Mouse (Mus musculus) limb, embryonic 11.5 days (tissue): ENCODE measurements around the gene Sipa1l2. TPM values are rescaled to one million over a fixed set of nuclear protein-coding genes. Genes with fewer than 3 reads are reported as not detected.

Experiments used
- ATAC-seq: fragments of 200-750 bp; cut with Nextera tagmentation; 2 replicates; pipeline ENCODE4 v1.8.0; 2017; ENCODE audit warnings: low read depth; ENCODE audit not compliant: insufficient number of reproducible peaks, low FRiP score, low TSS enrichment
- DNase-seq: peaks from one replicate; pipeline ENCODE4 v3.0.0-alpha.2; 2015; ENCODE audit warnings: low spot score
- H3K27ac ChIP-seq: fragments of 300-500 bp; sonication (generic); replicated peaks from 2 replicates; pipeline ENCODE4 v1.5.1; 2014; ENCODE audit warnings: low read depth, mild to moderate bottlenecking, low read length
- H3K27me3 ChIP-seq: fragments of 300-500 bp; sonication (generic); 2 replicates; pipeline ENCODE4 v1.6.1; 2014; ENCODE audit warnings: mild to moderate bottlenecking, low read length, mixed read lengths; ENCODE audit not compliant: control insufficient read depth, insufficient read depth
- H3K36me3 ChIP-seq: fragments of 300-500 bp; sonication (generic); 2 replicates; pipeline ENCODE4 v1.6.1; 2014; ENCODE audit warnings: mild to moderate bottlenecking, low read length, moderate library complexity, mixed read lengths; ENCODE audit not compliant: control insufficient read depth, insufficient read depth
- H3K4me1 ChIP-seq: fragments of 300-500 bp; sonication (generic); 2 replicates; pipeline ENCODE4 v1.6.1; 2014; ENCODE audit warnings: low read length, mixed read lengths; ENCODE audit not compliant: control insufficient read depth, insufficient read depth
- H3K4me2 ChIP-seq: fragments of 300-500 bp; sonication (generic); 2 replicates; pipeline ENCODE4 v1.6.1; 2014; ENCODE audit warnings: low read depth, mild to moderate bottlenecking, moderate library complexity; ENCODE audit not compliant: severe bottlenecking
- H3K4me3 ChIP-seq: fragments of 300-500 bp; sonication (generic); 2 replicates; pipeline ENCODE4 v1.5.1; 2014; ENCODE audit warnings: low read depth, low read length
- H3K9ac ChIP-seq: fragments of 300-500 bp; sonication (generic); 2 replicates; pipeline ENCODE4 v1.6.1; 2014; ENCODE audit warnings: mild to moderate bottlenecking, low read length
- H3K9me3 ChIP-seq: fragments of 300-500 bp; sonication (generic); 2 replicates; pipeline ENCODE4 v1.6.1; 2016; ENCODE audit warnings: low read length; ENCODE audit not compliant: control insufficient read depth
- WGBS: fragments of 180-500 bp; shearing (Covaris S2); extraction: QIAGEN DNeasy Blood & Tissue Kit; methylation state at CpG from one replicate; pipeline ENCODE4 v1.1.7; 2014; 5-methylcytosine and 5-hydroxymethylcytosine counted together
- polyA plus RNA-seq: library from polyadenylated mRNA; unstranded; fragments of >200 nt; fragmentation: Nextera tagmentation; extraction: Ambion mirVana; gene quantifications from 2 replicates; pipeline ENCODE4 v1.2.1, GENCODE M21; 2014

The Sipa1l2 gene
- polyA plus RNA-seq, 1 experiment from 2014 or later: 8.5 TPM

DNA sequence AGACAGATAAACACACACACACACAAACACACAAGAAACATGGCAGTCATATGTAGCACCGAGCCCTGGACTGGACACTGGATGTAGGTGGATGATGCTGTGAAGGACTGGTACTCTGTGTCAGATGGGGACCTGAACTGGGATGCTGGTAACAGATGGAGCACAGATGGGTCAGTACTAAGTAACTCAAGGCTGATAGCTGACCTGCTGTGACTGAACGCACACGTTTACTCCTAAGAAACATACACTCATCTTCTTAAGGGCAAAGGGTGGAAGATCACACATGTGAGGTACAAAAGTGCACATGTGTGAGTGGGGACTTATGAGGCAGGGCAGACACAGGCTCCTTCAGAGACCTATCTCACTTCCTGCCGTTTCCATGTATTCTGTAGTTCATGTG lies 50.7 kb downstream of the Sipa1l2 start:
- ATAC-seq: no peak
- H3K9me3 ChIP-seq: no peaks in the 10 kb centered on the region
- H3K9ac ChIP-seq: no peak overlapping the region
- no peak for DNase-seq
- WGBS: 62% methylated on average over 4 of the region's 4 CpGs
- no peak overlapping the region for H3K4me2 ChIP-seq
- H3K36me3 ChIP-seq: no peaks in the 10 kb centered on the region
- H3K4me3 ChIP-seq: no peak overlapping the region
- H3K4me1 ChIP-seq: peaks cover 24% of the 10 kb centered on the region
- H3K27ac ChIP-seq: no peak overlapping the region
- H3K27me3 ChIP-seq: no peaks in the 10 kb centered on the region

- Histone ChIP-seq H3K27ac (no peak overlapping the region), H3K27me3 (no peaks in the 10 kb centered on the region), H3K9me3 (no peaks in the 10 kb centered on the region), H3K4me3 (no peak overlapping the region), H3K36me3 (no peaks in the 10 kb centered on the region), H3K9ac (no peak overlapping the region), H3K4me2 (no peak overlapping the region), H3K4me1 (peaks cover 21% of the 10 kb centered on the region)
- DNase-seq (no peak), ATAC-seq (no peak)
- 74% methylated on average over 6 of the region's 6 CpGs for WGBS
These were observed 51.3 kb downstream of the Sipa1l2 start for GRCm38 (mm10) chr8:125518301-125518700.

DNA sequence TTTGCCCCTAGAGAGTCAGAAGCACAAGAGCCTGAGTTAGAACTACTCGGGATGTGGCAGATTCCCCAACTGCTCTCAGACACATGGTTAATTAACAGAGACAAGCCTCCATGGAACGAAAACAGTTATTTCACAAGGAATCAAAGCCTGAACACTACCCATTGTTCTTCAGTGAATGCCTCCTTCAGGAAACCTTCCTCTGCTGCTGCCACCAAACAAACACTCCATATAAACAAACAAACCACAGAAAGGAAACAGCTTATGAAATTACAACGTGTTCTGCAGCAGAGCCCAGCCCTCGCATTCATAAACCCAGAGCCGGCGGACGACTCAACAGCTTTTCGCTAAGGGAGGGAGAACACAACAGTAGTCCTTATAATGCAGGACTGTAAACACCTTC lies 52.2 kb downstream of the Sipa1l2 start:
- Histone ChIP-seq H3K9me3 (no peaks in the 10 kb centered on the region), H3K4me1 (peaks cover 13% of the 10 kb centered on the region; the same call in 1 of the 2 replicates), H3K27ac (no peak overlapping the region), H3K27me3 (no peaks in the 10 kb centered on the region), H3K9ac (no peak overlapping the region), H3K36me3 (no peaks in the 10 kb centered on the region), H3K4me2 (no peak overlapping the region), H3K4me3 (no peak overlapping the region)
- no peak for DNase-seq
- 75% methylated on average over 8 of the region's 8 CpGs for WGBS
- no peak for ATAC-seq

GRCm38 (mm10) chr8:125516115-125516905 lies 53.3 kb downstream of the Sipa1l2 start:
- Histone ChIP-seq H3K9ac (no peak overlapping the region), H3K9me3 (no peaks in the 10 kb centered on the region), H3K4me1 (peaks cover 10% of the 10 kb centered on the region; the same call in 1 of the 2 replicates), H3K4me2 (no peak overlapping the region), H3K36me3 (no peaks in the 10 kb centered on the region), H3K27me3 (no peaks in the 10 kb centered on the region), H3K4me3 (no peak overlapping the region), H3K27ac (no peak overlapping the region)
- no peak for DNase-seq
- WGBS: 41% methylated on average over 6 of the region's 6 CpGs
- no peak for ATAC-seq

GRCm38 (mm10) chr8:125515665-125516064 lies 53.9 kb downstream of the Sipa1l2 start:
- H3K4me1 ChIP-seq: peaks cover 7% of the 10 kb centered on the region; the same call in 1 of the 2 replicates
- ATAC-seq (no peak), DNase-seq (no peak)
- H3K9ac ChIP-seq: no peak overlapping the region
- no peak overlapping the region for H3K4me2 ChIP-seq
- H3K36me3 ChIP-seq: no peaks in the 10 kb centered on the region
- no peak overlapping the region for H3K27ac ChIP-seq
- WGBS: 61% methylated on average over 8 of the region's 8 CpGs
- H3K27me3 ChIP-seq: no peaks in the 10 kb centered on the region
- no peaks in the 10 kb centered on the region for H3K9me3 ChIP-seq
- no peak overlapping the region for H3K4me3 ChIP-seq

GRCm38 (mm10) chr8:125513935-125514334 lies 55.7 kb downstream of the Sipa1l2 start:
- Histone ChIP-seq H3K4me2 (no peak overlapping the region), H3K36me3 (no peaks in the 10 kb centered on the region), H3K9ac (no peak overlapping the region), H3K27me3 (no peaks in the 10 kb centered on the region), H3K27ac (no peak overlapping the region; the same call in 1 of the 2 replicates), H3K4me3 (no peak overlapping the region), H3K4me1 (peaks cover 8% of the 10 kb centered on the region), H3K9me3 (no peaks in the 10 kb centered on the region)
- 54% methylated on average over 5 of the region's 5 CpGs for WGBS
- no peak for DNase-seq
- no peak for ATAC-seq

- H3K4me1 ChIP-seq: peaks cover 8% of the 10 kb centered on the region
- 76% methylated on average over 5 of the region's 5 CpGs for WGBS
These were observed 56.3 kb downstream of the Sipa1l2 start for GRCm38 (mm10) chr8:125513242-125513866.

GRCm38 (mm10) chr8:125512561-125512960 lies 57.0 kb downstream of the Sipa1l2 start:
- no peak overlapping the region for H3K4me2 ChIP-seq
- H3K27ac ChIP-seq: no peak overlapping the region
- no peak overlapping the region for H3K4me3 ChIP-seq
- 92% methylated on average over 1 of the region's 1 CpGs for WGBS
- no peak overlapping the region for H3K9ac ChIP-seq
- no peaks in the 10 kb centered on the region for H3K27me3 ChIP-seq
- H3K9me3 ChIP-seq: no peaks in the 10 kb centered on the region
- no peak for ATAC-seq
- no peak for DNase-seq
- peaks cover 8% of the 10 kb centered on the region for H3K4me1 ChIP-seq
- no peaks in the 10 kb centered on the region for H3K36me3 ChIP-seq

More at GRCm38 (mm10) chr8:125513242-125513866, 56.3 kb downstream of the Sipa1l2 start:
- no peaks in the 10 kb centered on the region for H3K36me3 ChIP-seq
- H3K27me3 ChIP-seq: no peaks in the 10 kb centered on the region
- no peak overlapping the region for H3K9ac ChIP-seq
- H3K27ac ChIP-seq: peak overlapping the region; percentile 45; the same call in 1 of the 2 replicates
- no peak for ATAC-seq
- H3K9me3 ChIP-seq: no peaks in the 10 kb centered on the region
- no peak overlapping the region for H3K4me3 ChIP-seq
- no peak overlapping the region for H3K4me2 ChIP-seq
- no peak for DNase-seq
